In genomic region chr2:119312380-119312958, GRCm38 (mm10) we compare ENCODE assay signal across 17 mouse cellular contexts. TPM values are rescaled to one million over a fixed set of nuclear protein-coding genes. Genes with fewer than 3 reads are reported as not detected.
DNase-seq lines count a peak whose midpoint lies in the region; ATAC-seq and TF ChIP-seq lines count a peak whose summit lies in the region.
"Had no signal": no experiment of that assay in that cellular context is flagged by ENCODE, and none has a peak within 500 bp of the region (broad histone marks: within the 10 kb centered on the region; RNA-seq: fewer than 3 reads in every experiment).

No protein-coding gene starts in this region.

- intact Hi-C loops in heart, adult 2 months (cut with DNase I) = loop anchor here (2.0 kb wide), 1 partner anchor 14 kb away; no protein-coding TSS in a partner anchor
- intact Hi-C loops in heart, postnatal 25 days (cut with DNase I) = no loop called here

- no peak overlapping the region for H3K9ac ChIP-seq in heart, adult 2 months (ENCODE audit: low read depth, low read length)
- no peak overlapping the region for H3K9ac ChIP-seq in hindbrain, embryonic 11.5 days (ENCODE audit: low read depth, low read length)
- no peak overlapping the region for H3K9ac ChIP-seq in hindbrain, embryonic 14.5 days
- 0 out of 2 replicates have a peak overlapping the region, but pooled peaks have one; percentile 9 for H3K9ac ChIP-seq in midbrain, embryonic 11.5 days (ENCODE audit: low read length)
- no peak overlapping the region for H3K9ac ChIP-seq in midbrain, postnatal 0 days (replicated peaks; ENCODE audit: low read length, poor library complexity, severe bottlenecking)
- H3K9ac ChIP-seq: liver, embryonic 14.5 days had no signal

- TF ChIP-seq CTCF in heart, adult 2 months (IDR thresholded peaks at IDR 0.05) = no peak
- no peak for TF ChIP-seq CTCF in midbrain, postnatal 0 days (IDR thresholded peaks at IDR 0.05)

- no peaks in the 10 kb centered on the region for H3K27me3 ChIP-seq in heart, adult 2 months (ENCODE audit: control insufficient read depth, insufficient read depth, low read length)
- peaks cover 4% of the 10 kb centered on the region; the same call in 1 of the 2 replicates for H3K27me3 ChIP-seq in hindbrain, embryonic 11.5 days (ENCODE audit: control insufficient read depth, insufficient read depth, low read length)
- H3K27me3 ChIP-seq in hindbrain, embryonic 14.5 days (ENCODE audit: control insufficient read depth, insufficient read depth, low read length) = peaks cover 31% of the 10 kb centered on the region
- H3K27me3 ChIP-seq in midbrain, embryonic 11.5 days (ENCODE audit: control insufficient read depth, insufficient read depth, low read length) = no peaks in the 10 kb centered on the region
- peaks cover 21% of the 10 kb centered on the region for H3K27me3 ChIP-seq in midbrain, postnatal 0 days (ENCODE audit: insufficient read depth, low read length)
- no peaks in the 10 kb centered on the region for H3K27me3 ChIP-seq in limb, embryonic 10.5 days (ENCODE audit: low read depth, poor library complexity, severe bottlenecking)

- peak; percentile 67 for ATAC-seq in hindbrain, embryonic 11.5 days (ENCODE audit: low FRiP score)
- ATAC-seq in hindbrain, embryonic 14.5 days (ENCODE audit: low FRiP score) = no peak
- peak; percentile 40; the same call in 1 of the 2 replicates for ATAC-seq in midbrain, embryonic 11.5 days (ENCODE audit: low FRiP score)
- ATAC-seq in midbrain, postnatal 0 days (ENCODE audit: low FRiP score) = no peak; the same call in 1 of the 2 replicates

- no peaks in the 10 kb centered on the region for H3K36me3 ChIP-seq in heart, adult 2 months (ENCODE audit: control insufficient read depth, insufficient read depth, low read length)
- no peaks in the 10 kb centered on the region for H3K36me3 ChIP-seq in hindbrain, embryonic 11.5 days (ENCODE audit: control insufficient read depth, insufficient read depth, low read length)
- no peaks in the 10 kb centered on the region for H3K36me3 ChIP-seq in hindbrain, embryonic 14.5 days (replicated peaks; ENCODE audit: control insufficient read depth, insufficient read depth)
- no peaks in the 10 kb centered on the region for H3K36me3 ChIP-seq in midbrain, embryonic 11.5 days (ENCODE audit: control insufficient read depth, insufficient read depth, low read length)
- H3K36me3 ChIP-seq in midbrain, postnatal 0 days (ENCODE audit: insufficient read depth, low read length) = no peaks in the 10 kb centered on the region
- no peaks in the 10 kb centered on the region for H3K36me3 ChIP-seq in limb, embryonic 10.5 days

- H3K27ac ChIP-seq in heart, adult 2 months = peak overlapping the region; percentile 86
- H3K27ac ChIP-seq in hindbrain, embryonic 11.5 days (ENCODE audit: low read depth, low read length) = no peak overlapping the region
- H3K27ac ChIP-seq in hindbrain, embryonic 14.5 days = no peak overlapping the region
- H3K27ac ChIP-seq in midbrain, embryonic 11.5 days (ENCODE audit: low read depth, low read length) = no peak overlapping the region; the same call in 1 of the 2 replicates
- H3K27ac ChIP-seq in midbrain, postnatal 0 days (ENCODE audit: low read depth, low read length) = no peak overlapping the region
- H3K27ac ChIP-seq in limb, embryonic 10.5 days = peak overlapping the region; percentile 65
- H3K27ac ChIP-seq: liver, embryonic 14.5 days had no signal

- no peaks in the 10 kb centered on the region for H3K79me2 ChIP-seq in heart, adult 2 months (replicated peaks; ENCODE audit: control insufficient read depth, insufficient read depth, low read length)

- H3K9me3 ChIP-seq in hindbrain, embryonic 11.5 days (ENCODE audit: control insufficient read depth, low read length) = no peaks in the 10 kb centered on the region
- H3K9me3 ChIP-seq in hindbrain, embryonic 14.5 days (ENCODE audit: control insufficient read depth, low read length) = no peaks in the 10 kb centered on the region
- H3K9me3 ChIP-seq in midbrain, embryonic 11.5 days (ENCODE audit: control insufficient read depth, low read length) = no peaks in the 10 kb centered on the region
- no peaks in the 10 kb centered on the region for H3K9me3 ChIP-seq in midbrain, postnatal 0 days (ENCODE audit: low read length)
- H3K9me3 ChIP-seq in limb, embryonic 10.5 days (replicated peaks) = no peaks in the 10 kb centered on the region

- 60% methylated on average over 2 of the region's 2 CpGs for WGBS in heart, adult 2 months
- 34% methylated on average over 2 of the region's 2 CpGs for WGBS in hindbrain, embryonic 11.5 days
- 41% methylated on average over 2 of the region's 2 CpGs for WGBS in hindbrain, embryonic 14.5 days
- 42% methylated on average over 2 of the region's 2 CpGs for WGBS in midbrain, embryonic 11.5 days
- WGBS in midbrain, postnatal 0 days = 46% methylated on average over 2 of the region's 2 CpGs
- WGBS in limb, embryonic 10.5 days = 63% methylated on average over 2 of the region's 2 CpGs

- no peak for TF ChIP-seq POLR2A in heart, adult 2 months (IDR thresholded peaks at IDR 0.05; ENCODE audit: insufficient read depth, low read depth, low read length)

- DNase-seq in heart, adult 2 months = no peak
- no peak for DNase-seq in heart, postnatal 25 days (ENCODE audit: low spot score)
- DNase-seq in hindbrain, embryonic 11.5 days (ENCODE audit: low spot score) = no peak
- no peak for DNase-seq in hindbrain, embryonic 14.5 days (ENCODE audit: low spot score)
- DNase-seq in midbrain, embryonic 11.5 days (ENCODE audit: low spot score, missing footprints) = no peak
- DNase-seq in midbrain, postnatal 0 days (ENCODE audit: low spot score) = no peak
- no peak for DNase-seq in limb, embryonic 10.5 days (ENCODE audit: low spot score)
- no peak for DNase-seq in cerebellum, adult 11 months
- DNase-seq: adrenal gland, adult 8-10 months; B cell, adult 2 months; cerebellum, postnatal 10 days; kidney, postnatal 14 days; layer of hippocampus, adult 9-11 months; lung, postnatal 4 days; thymus, adult 2 months had no signal

- H3K4me3 ChIP-seq in heart, adult 2 months = no peak overlapping the region
- no peak overlapping the region for H3K4me3 ChIP-seq in hindbrain, embryonic 11.5 days (ENCODE audit: low read depth, low read length)
- H3K4me3 ChIP-seq in hindbrain, embryonic 14.5 days (replicated peaks; ENCODE audit: low read length) = no peak overlapping the region
- no peak overlapping the region for H3K4me3 ChIP-seq in midbrain, embryonic 11.5 days (ENCODE audit: low read depth, low read length)
- no peak overlapping the region for H3K4me3 ChIP-seq in midbrain, postnatal 0 days (ENCODE audit: low read depth, low read length)
- H3K4me3 ChIP-seq in limb, embryonic 10.5 days = no peak overlapping the region

- H3K4me2 ChIP-seq in hindbrain, embryonic 11.5 days (replicated peaks; ENCODE audit: low read depth, low read length) = no peak overlapping the region
- no peak overlapping the region for H3K4me2 ChIP-seq in hindbrain, embryonic 14.5 days (replicated peaks)
- no peak overlapping the region for H3K4me2 ChIP-seq in midbrain, embryonic 11.5 days
- no peak overlapping the region for H3K4me2 ChIP-seq in midbrain, postnatal 0 days (ENCODE audit: low read depth, low read length, poor library complexity, severe bottlenecking)

- peaks cover 25% of the 10 kb centered on the region for H3K4me1 ChIP-seq in heart, adult 2 months (ENCODE audit: control insufficient read depth, insufficient read depth, low read length)
- H3K4me1 ChIP-seq in hindbrain, embryonic 11.5 days (replicated peaks; ENCODE audit: control insufficient read depth, insufficient read depth, low read length) = no peaks in the 10 kb centered on the region; the same call in 1 of the 2 replicates
- peaks cover 4% of the 10 kb centered on the region; the same call in 1 of the 2 replicates for H3K4me1 ChIP-seq in hindbrain, embryonic 14.5 days (replicated peaks; ENCODE audit: control insufficient read depth, insufficient read depth, low read length)
- peaks cover 5% of the 10 kb centered on the region for H3K4me1 ChIP-seq in midbrain, embryonic 11.5 days (ENCODE audit: control insufficient read depth, insufficient read depth, low read length)
- H3K4me1 ChIP-seq in midbrain, postnatal 0 days (ENCODE audit: insufficient read depth, low read length) = no peaks in the 10 kb centered on the region
- H3K4me1 ChIP-seq in limb, embryonic 10.5 days = peaks cover 51% of the 10 kb centered on the region

- TF ChIP-seq EP300 in heart, adult 2 months (IDR thresholded peaks at IDR 0.05; ENCODE audit: insufficient read depth, low read depth, low read length) = no peak

RNA-seq across cellular contexts. Expression of gene Dll4, which starts 13.1 kb away (rescaled TPM):
- total RNA-seq in heart, adult 2 months (2021) = 10 to 100 TPM; 13.7 to 15.8 TPM
- polyA plus RNA-seq in heart, adult 2 months (2012; rRNA removed) = 22.0 and 35.8 TPM in 2 replicates
- 10 to 100 TPM; 16.7 to 22.5 TPM for total RNA-seq in heart, postnatal 25 days (2021)
- polyA plus RNA-seq in hindbrain, embryonic 11.5 days (2014; fragmentation: Nextera tagmentation; extraction: Ambion mirVana) = 2.7 and 2.9 TPM in 2 replicates
- 3.9 and 4.8 TPM in 2 replicates for polyA plus RNA-seq in hindbrain, embryonic 14.5 days (2014; fragmentation: Nextera tagmentation; extraction: Ambion mirVana)
- polyA plus RNA-seq in midbrain, embryonic 11.5 days (2014; fragmentation: Nextera tagmentation; extraction: Ambion mirVana) = 3.1 and 4.0 TPM in 2 replicates
- total RNA-seq in midbrain, postnatal 0 days (2014; rRNA removed) = 3.9 TPM in 2 replicates
- 2.3 and 2.6 TPM in 2 replicates for polyA plus RNA-seq in midbrain, postnatal 0 days (2015; fragmentation: Nextera tagmentation; extraction: Ambion mirVana)
- 5.3 and 6.0 TPM in 2 replicates for polyA plus RNA-seq in limb, embryonic 10.5 days (2016; fragmentation: Nextera tagmentation; extraction: Ambion mirVana)
- total RNA-seq: granulocyte monocyte progenitor cell, adult 5-6 weeks had no signal

RNA-seq across cellular contexts. Expression of gene Vps18, which starts 23.9 kb away (rescaled TPM):
- 10 to 100 TPM; 12.2 TPM for total RNA-seq in heart, adult 2 months (2021)
- 10.2 and 12.6 TPM in 2 replicates for polyA plus RNA-seq in heart, adult 2 months (2012; rRNA removed)
- 10 to 100 TPM; 11.9 to 13.0 TPM for total RNA-seq in heart, postnatal 25 days (2021)
- 8.5 and 10.9 TPM in 2 replicates for polyA plus RNA-seq in hindbrain, embryonic 11.5 days (2014; fragmentation: Nextera tagmentation; extraction: Ambion mirVana)
- polyA plus RNA-seq in hindbrain, embryonic 14.5 days (2014; fragmentation: Nextera tagmentation; extraction: Ambion mirVana) = 19.3 and 19.7 TPM in 2 replicates
- polyA plus RNA-seq in midbrain, embryonic 11.5 days (2014; fragmentation: Nextera tagmentation; extraction: Ambion mirVana) = 9.8 and 10.0 TPM in 2 replicates
- total RNA-seq in midbrain, postnatal 0 days (2014; rRNA removed) = 30.1 and 36.9 TPM in 2 replicates
- 21.4 and 21.6 TPM in 2 replicates for polyA plus RNA-seq in midbrain, postnatal 0 days (2015; fragmentation: Nextera tagmentation; extraction: Ambion mirVana)
- 23.0 and 26.9 TPM in 2 replicates for polyA plus RNA-seq in limb, embryonic 10.5 days (2016; fragmentation: Nextera tagmentation; extraction: Ambion mirVana)

RNA-seq across cellular contexts. Expression of gene Chac1, which starts 38.6 kb away (rescaled TPM):
- 10 to 100 TPM in 1 of 2 experiments, 1 to 10 TPM in 1; 5.6 to 13.7 TPM for total RNA-seq in heart, adult 2 months (2021)
- 6.2 and 8.1 TPM in 2 replicates for polyA plus RNA-seq in heart, adult 2 months (2012; rRNA removed)
- total RNA-seq in heart, postnatal 25 days (2021) = 1 to 10 TPM; 7.2 to 9.3 TPM
- 0.46 and 1.4 TPM in 2 replicates for polyA plus RNA-seq in hindbrain, embryonic 11.5 days (2014; fragmentation: Nextera tagmentation; extraction: Ambion mirVana)
- 8.8 and 10.3 TPM in 2 replicates for polyA plus RNA-seq in hindbrain, embryonic 14.5 days (2014; fragmentation: Nextera tagmentation; extraction: Ambion mirVana)
- 0.32 and 0.37 TPM in 2 replicates for polyA plus RNA-seq in midbrain, embryonic 11.5 days (2014; fragmentation: Nextera tagmentation; extraction: Ambion mirVana)
- 9.5 and 18.7 TPM in 2 replicates for total RNA-seq in midbrain, postnatal 0 days (2014; rRNA removed)
- 10.2 and 13.5 TPM in 2 replicates for polyA plus RNA-seq in midbrain, postnatal 0 days (2015; fragmentation: Nextera tagmentation; extraction: Ambion mirVana)
- polyA plus RNA-seq in limb, embryonic 10.5 days (2016; fragmentation: Nextera tagmentation; extraction: Ambion mirVana) = 0.62 and 0.86 TPM in 2 replicates
- total RNA-seq: granulocyte monocyte progenitor cell, adult 5-6 weeks had no signal

RNA-seq across cellular contexts. Expression of gene Rhov, which starts 41.4 kb away (rescaled TPM):
- not detected for total RNA-seq in heart, adult 2 months (2021)
- 0.12 TPM in 1 of 2 replicates, not detected in the other for polyA plus RNA-seq in heart, adult 2 months (2012; rRNA removed)
- not detected for total RNA-seq in heart, postnatal 25 days (2021)
- polyA plus RNA-seq in hindbrain, embryonic 11.5 days (2014; fragmentation: Nextera tagmentation; extraction: Ambion mirVana) = 3.1 and 3.5 TPM in 2 replicates
- 20.9 and 26.9 TPM in 2 replicates for polyA plus RNA-seq in hindbrain, embryonic 14.5 days (2014; fragmentation: Nextera tagmentation; extraction: Ambion mirVana)
- polyA plus RNA-seq in midbrain, embryonic 11.5 days (2014; fragmentation: Nextera tagmentation; extraction: Ambion mirVana) = 1.3 and 2.6 TPM in 2 replicates
- 24.5 and 32.7 TPM in 2 replicates for total RNA-seq in midbrain, postnatal 0 days (2014; rRNA removed)
- polyA plus RNA-seq in midbrain, postnatal 0 days (2015; fragmentation: Nextera tagmentation; extraction: Ambion mirVana) = 37.7 and 43.7 TPM in 2 replicates
- polyA plus RNA-seq in limb, embryonic 10.5 days (2016; fragmentation: Nextera tagmentation; extraction: Ambion mirVana) = 2.7 and 7.6 TPM in 2 replicates

Comparison
In these comparisons a context has a peak if more than half of its experiments do, and no peak if none do; other contexts are left out.
1. ATAC-seq: peak in hindbrain, embryonic 11.5 days (single experiment) and midbrain, embryonic 11.5 days (single experiment); none in hindbrain, embryonic 14.5 days (single experiment) and midbrain, postnatal 0 days (single experiment).
2. H3K27ac ChIP-seq: peak in heart, adult 2 months (single experiment) and limb, embryonic 10.5 days (single experiment); none in hindbrain, embryonic 11.5 days (single experiment), hindbrain, embryonic 14.5 days (single experiment), midbrain, embryonic 11.5 days (single experiment) and midbrain, postnatal 0 days (single experiment).